Mouse (Mus musculus) CH12.LX (cell line): Measurements from ENCODE around the gene Aurkb. TPM values are rescaled to one million over a fixed set of nuclear protein-coding genes. Genes with fewer than 3 reads are reported as not detected.

Experiments used
- DNase-seq: peaks from one replicate; pipeline ENCODE4 v3.0.0-alpha.2; 2013; ENCODE audit errors: extremely low read depth
- H3K27ac ChIP-seq: 2 replicates; pipeline ENCODE4 v1.5.1; 2012; ENCODE audit warnings: low read depth, mild to moderate bottlenecking, control low read depth, moderate library complexity; ENCODE audit not compliant: insufficient read depth
- H3K27me3 ChIP-seq: replicated peaks from 2 replicates; pipeline ENCODE3; 2012; ENCODE audit warnings: inconsistent platforms
- H3K36me3 ChIP-seq, 2 experiments: replicated peaks in 1 of 2; 2 replicates each; pipeline versions ENCODE3 to v1.6.1; 2012; ENCODE audit warnings: inconsistent platforms in 1 of 2, low read length in 1 of 2, mild to moderate bottlenecking in 1 of 2, mixed read lengths in 1 of 2, moderate library complexity in 1 of 2; ENCODE audit not compliant: control insufficient read depth in 1 of 2, insufficient read depth in 1 of 2
- H3K4me1 ChIP-seq, 2 experiments: 2 replicates each; pipeline ENCODE4 v1.6.1; 2012; ENCODE audit warnings: inconsistent platforms in 1 of 2, moderate library complexity in 1 of 2; ENCODE audit not compliant: insufficient read depth in 2 of 2, control insufficient read depth in 1 of 2
- H3K4me2 ChIP-seq: 2 replicates; pipeline ENCODE4 v1.6.1; 2012; ENCODE audit warnings: low read depth, mild to moderate bottlenecking, control low read depth; ENCODE audit not compliant: poor library complexity, insufficient read depth, severe bottlenecking
- H3K4me3 ChIP-seq, 3 experiments: fragments of 150-350 bp in 1 of 3; sonication (generic) in 1 of 3; replicated peaks in 1 of 3; 2 replicates each; pipeline versions ENCODE3 to v1.5.1; 2011 to 2012; ENCODE audit warnings: low read depth in 2 of 3, low read length in 2 of 3, mild to moderate bottlenecking in 2 of 3, moderate library complexity in 2 of 3, control low read depth in 1 of 3, improper control_type of control experiment in 1 of 3, inconsistent platforms in 1 of 3, mixed read lengths in 1 of 3; ENCODE audit not compliant: poor library complexity in 1 of 3
- H3K79me2 ChIP-seq: replicated peaks from 2 replicates; pipeline ENCODE4 v1.6.1; 2012; ENCODE audit warnings: mild to moderate bottlenecking, moderate library complexity; ENCODE audit not compliant: control insufficient read depth, poor library complexity, insufficient read depth, severe bottlenecking; ENCODE audit errors: extremely low read depth
- H3K9ac ChIP-seq: 2 replicates; pipeline ENCODE4 v1.6.1; 2012; ENCODE audit warnings: low read depth, mild to moderate bottlenecking, control low read depth, moderate library complexity; ENCODE audit not compliant: insufficient read depth
- H3K9me3 ChIP-seq: replicated peaks from 2 replicates; pipeline ENCODE3; 2012; ENCODE audit warnings: low read length, inconsistent platforms, mixed read lengths
- BHLHE40 ChIP-seq: IDR thresholded peaks from 2 replicates; pipeline ENCODE4 v1.6.1; 2011; ENCODE audit warnings: mild to moderate bottlenecking, low read depth, low read length, improper control_type of control experiment
- CHD1 ChIP-seq: IDR thresholded peaks from 2 replicates; pipeline ENCODE4 v1.6.1; 2012; ENCODE audit warnings: low read depth, low read length, improper control_type of control experiment, inconsistent platforms
- EP300 ChIP-seq: IDR thresholded peaks from 2 replicates; pipeline ENCODE4 v1.6.1; 2011; ENCODE audit warnings: low read length, improper control_type of control experiment
- ETS1 ChIP-seq: conservative IDR thresholded peaks from 2 replicates; pipeline ENCODE4 v1.6.1; 2012; ENCODE audit warnings: low read depth, mild to moderate bottlenecking, inconsistent platforms, low read length, improper control_type of control experiment, moderate library complexity
- GABPA ChIP-seq: IDR thresholded peaks from 2 replicates; pipeline ENCODE4 v1.6.1; 2012; ENCODE audit warnings: low read depth, low read length, improper control_type of control experiment, inconsistent platforms; ENCODE audit not compliant: insufficient replicate concordance
- HCFC1 ChIP-seq: IDR thresholded peaks from 2 replicates; pipeline ENCODE4 v1.6.1; 2012; ENCODE audit warnings: low read depth, mild to moderate bottlenecking, inconsistent platforms, low read length, improper control_type of control experiment
- IRF4 ChIP-seq: IDR thresholded peaks from 2 replicates; pipeline ENCODE4 v1.6.1; 2014; ENCODE audit warnings: low read depth, mild to moderate bottlenecking, inconsistent platforms, low read length, improper control_type of control experiment
- JUN ChIP-seq: IDR thresholded peaks from 2 replicates; pipeline ENCODE4 v1.6.1; 2011; ENCODE audit warnings: low read depth, mild to moderate bottlenecking, low read length, improper control_type of control experiment, moderate library complexity; ENCODE audit not compliant: insufficient read depth
- JUND ChIP-seq: conservative IDR thresholded peaks from 2 replicates; pipeline ENCODE4 v1.6.1; 2011; ENCODE audit warnings: low read depth, low read length, improper control_type of control experiment
- KAT2A ChIP-seq: IDR thresholded peaks from 2 replicates; pipeline ENCODE4 v1.6.1; 2012; ENCODE audit warnings: low read length, improper control_type of control experiment, inconsistent platforms; ENCODE audit not compliant: insufficient replicate concordance
- MAFK ChIP-seq: IDR thresholded peaks from 2 replicates; pipeline ENCODE4 v1.6.1; 2011; ENCODE audit warnings: low read length, improper control_type of control experiment; ENCODE audit not compliant: insufficient replicate concordance
- MAX ChIP-seq: IDR thresholded peaks from 2 replicates; pipeline ENCODE4 v1.6.1; 2011; ENCODE audit warnings: low read length, improper control_type of control experiment
- MAZ ChIP-seq: IDR thresholded peaks from 2 replicates; pipeline ENCODE4 v1.6.1; 2012; ENCODE audit warnings: low read depth, mild to moderate bottlenecking, inconsistent platforms, low read length, improper control_type of control experiment, moderate library complexity
- MEF2A ChIP-seq: IDR thresholded peaks from 2 replicates; pipeline ENCODE4 v1.6.1; 2014; ENCODE audit warnings: low read depth, mild to moderate bottlenecking, inconsistent platforms, low read length, improper control_type of control experiment, borderline replicate concordance
- MXI1 ChIP-seq: IDR thresholded peaks from 2 replicates; pipeline ENCODE4 v1.6.1; 2011; ENCODE audit warnings: mild to moderate bottlenecking, low read depth, low read length, improper control_type of control experiment
- MYC ChIP-seq: IDR thresholded peaks from 2 replicates; pipeline ENCODE4 v1.6.1; 2011; ENCODE audit warnings: low read depth, mild to moderate bottlenecking, improper control_type of control experiment, low read length
- NRF1 ChIP-seq: IDR thresholded peaks from 2 replicates; pipeline ENCODE4 v1.6.1; 2014; ENCODE audit warnings: low read depth, mild to moderate bottlenecking, inconsistent platforms, low read length, improper control_type of control experiment, moderate library complexity
- PAX5 ChIP-seq: IDR thresholded peaks from 2 replicates; pipeline ENCODE4 v1.6.1; 2012; ENCODE audit warnings: low read length, inconsistent platforms, mixed read lengths
- POLR2A ChIP-seq: IDR thresholded peaks from 2 replicates; pipeline ENCODE4 v1.6.1; 2011; ENCODE audit warnings: low read depth, mild to moderate bottlenecking, improper control_type of control experiment, low read length
- RAD21 ChIP-seq: IDR thresholded peaks from 2 replicates; pipeline ENCODE4 v1.6.1; 2011; ENCODE audit warnings: low read depth, mild to moderate bottlenecking, low read length, improper control_type of control experiment, moderate library complexity
- RCOR1 ChIP-seq: conservative IDR thresholded peaks from 2 replicates; pipeline ENCODE4 v1.6.1; 2012; ENCODE audit warnings: low read depth, mild to moderate bottlenecking, inconsistent platforms, low read length, improper control_type of control experiment
- SIN3A ChIP-seq: IDR thresholded peaks from 2 replicates; pipeline ENCODE4 v1.6.1; 2012; ENCODE audit warnings: low read length, improper control_type of control experiment, inconsistent platforms
- TBP ChIP-seq: conservative IDR thresholded peaks from 2 replicates; pipeline ENCODE4 v1.6.1; 2011; ENCODE audit warnings: low read depth, low read length, improper control_type of control experiment
- USF1 ChIP-seq: IDR thresholded peaks from 2 replicates; pipeline ENCODE4 v1.6.1; 2014; ENCODE audit warnings: low read depth, mild to moderate bottlenecking, inconsistent platforms, low read length, improper control_type of control experiment
- USF2 ChIP-seq: conservative IDR thresholded peaks from 2 replicates; pipeline ENCODE4 v1.6.1; 2011; ENCODE audit warnings: low read depth, low read length, improper control_type of control experiment
- ZC3H11A ChIP-seq: IDR thresholded peaks from 2 replicates; pipeline ENCODE4 v1.6.1; 2012; ENCODE audit warnings: low read depth, mild to moderate bottlenecking, inconsistent platforms, low read length, improper control_type of control experiment
- ZKSCAN1 ChIP-seq: IDR thresholded peaks from 2 replicates; pipeline ENCODE4 v1.6.1; 2012; ENCODE audit warnings: low read depth, inconsistent platforms, low read length, improper control_type of control experiment, borderline replicate concordance
- ZMIZ1 ChIP-seq: IDR thresholded peaks from 2 replicates; pipeline ENCODE4 v1.6.1; 2012; ENCODE audit warnings: low read depth, mild to moderate bottlenecking, inconsistent platforms, low read length, improper control_type of control experiment
- ZNF384 ChIP-seq: IDR thresholded peaks from 2 replicates; pipeline ENCODE4 v1.6.1; 2012; ENCODE audit warnings: low read depth, low read length, improper control_type of control experiment, inconsistent platforms
- dilution Hi-C: fragments of 300-500 bp; cut with MboI; formaldehyde crosslinking; loops from 2 replicates; pipeline ENCODE4 v1.14.3; 2020; ENCODE audit warnings: low sequenced_read_pairs; ENCODE audit not compliant: extremely low pct_unique_long_range_greater_than_20kb, extremely low pct_ligation_motif_present
- in situ Hi-C: fragments of 300-500 bp; cut with MboI; formaldehyde crosslinking; loops from 3 replicates; pipeline ENCODE4 v1.14.3; 2019; ENCODE audit warnings: low sequenced_read_pairs, low pct_ligation_motif_present, low pct_unique_long_range_greater_than_20kb, mixed read lengths
- polyA plus RNA-seq: library from polyadenylated mRNA; unstranded; fragments of >175 nt; gene quantifications from 2 replicates; pipeline ENCODE4 v1.2.1, GENCODE M21; 2012; ENCODE audit warnings: low read depth; ENCODE audit not compliant: insufficient read length
- total RNA-seq, 2 experiments: library from RNA; depleted of rRNA; stranded (reverse); fragments of 300-350 nt in 1 of 2; fragments of >200 nt in 1 of 2; gene quantifications; 2 replicates each; pipeline ENCODE4 v1.2.3; 2012 to 2014

Aurkb gene
- total and polyA plus RNA-seq, 3 experiments, result 170 to 200 (median 190) TPM

- no peaks in the 10 kb centered on the region; the same call in none of the 2 replicates for H3K79me2 ChIP-seq
- DNase-seq, result no peak
- peaks cover 0 to 3% of the 10 kb centered on the region in 2 experiments for H3K36me3 ChIP-seq
- in situ Hi-C loops, result loop anchor here (5.0 kb wide), 1 partner anchor 56 kb away; no protein-coding TSS in a partner anchor
- peak overlapping the region; percentile 92 for H3K9ac ChIP-seq
- dilution Hi-C loops, result no loop called here
- TF ChIP-seq SIN3A (0 out of 2 replicates have a peak, but pooled peaks have one; percentile 31), JUN (no peak)
- TF ChIP-seq, all 38 proteins: peak for 1
- peak overlapping the region; percentile 64 for H3K4me2 ChIP-seq
- H3K4me1 ChIP-seq, result peaks cover 4 to 35% of the 10 kb centered on the region in 2 experiments
- no peak overlapping the region for H3K27ac ChIP-seq
- no peaks in the 10 kb centered on the region for H3K9me3 ChIP-seq
- H3K27me3 ChIP-seq, result peaks cover 3% of the 10 kb centered on the region
- H3K4me3 ChIP-seq, result peak overlapping the region in 2 of 3 experiments; percentile 77 to 87
These were observed 15.9 kb downstream of the Aurkb start for GRCm38 (mm10) chr11:69061255-69061912.

- no peaks in the 10 kb centered on the region for H3K9me3 ChIP-seq
- in situ Hi-C loops (loop anchor here (5.0 kb wide), 1 partner anchor 55 kb away; no protein-coding TSS in a partner anchor), dilution Hi-C loops (no loop called here)
- peak; percentile 77 for DNase-seq
- H3K4me3 ChIP-seq, result peak overlapping the region; percentile 51 to 77 (median 63)
- no peak overlapping the region for H3K4me2 ChIP-seq
- no peaks in the 10 kb centered on the region; the same call in none of the 2 replicates for H3K79me2 ChIP-seq
- peaks cover 7 to 42% of the 10 kb centered on the region in 2 experiments for H3K4me1 ChIP-seq
- no peaks in the 10 kb centered on the region for H3K36me3 ChIP-seq
- H3K27me3 ChIP-seq, result peaks cover 3% of the 10 kb centered on the region
- H3K9ac ChIP-seq, result peak overlapping the region; percentile 44; the same call in 1 of the 2 replicates
- peak overlapping the region; percentile 71 for H3K27ac ChIP-seq
- TF ChIP-seq MEF2A (no peak), RAD21 (no peak), MXI1 (0 out of 2 replicates have a peak, but pooled peaks have one; percentile 18), PAX5 (no peak), JUND (no peak), MAZ (no peak), USF1 (no peak), KAT2A (peak; percentile 81; the same call in 1 of the 2 replicates), JUN (0 out of 2 replicates have a peak, but pooled peaks have one; percentile 5), NRF1 (peak; percentile 65; the same call in 1 of the 2 replicates), HCFC1 (peak; percentile 44; the same call in 1 of the 2 replicates), POLR2A (0 out of 2 replicates have a peak, but pooled peaks have one; percentile 36), MYC (no peak), GABPA (no peak), BHLHE40 (peak; percentile 92), RCOR1 (no peak), ZNF384 (no peak), IRF4 (0 out of 2 replicates have a peak, but pooled peaks have one; percentile 7), MAX (no peak), ZC3H11A (no peak), TBP (peak; percentile 99), CHD1 (no peak), ZMIZ1 (no peak), USF2 (no peak), ZKSCAN1 (no peak), ETS1 (0 out of 2 replicates have a peak, but pooled peaks have one; percentile 40), SIN3A (peak; percentile 63), MAFK (peak; percentile 97), EP300 (no peak)
These were observed 16.8 kb downstream of the Aurkb start for GRCm38 (mm10) chr11:69062194-69062760.
